Mouse (Mus musculus) layer of hippocampus, postnatal 36 days (tissue): ENCODE measurements around the gene Neu3. TPM values are rescaled to one million over a fixed set of nuclear protein-coding genes. Genes with fewer than 3 reads are reported as not detected.

ENCODE experiments used
- DNase-seq, 2 experiments: peaks; one replicate each; pipeline ENCODE4 v3.0.0; 2022
- total RNA-seq, 2 experiments: library from RNA; stranded (reverse); gene quantifications; 2 replicates each; pipeline ENCODE4 v1.2.3; 2021

Gene Neu3
- total RNA-seq, 2 experiments from 2014 or later = 2.4 to 2.7 TPM

GRCm38 (mm10) chr7:99790816-99791215, 37.4 kb downstream of the Neu3 start:
- DNase-seq = no peak

- DNase-seq = no peak
Measured at GRCm38 (mm10) chr7:99788563-99788962, 39.7 kb downstream of the Neu3 start.

- DNase-seq = no peak
Measured at GRCm38 (mm10) chr7:99787935-99788334, 40.3 kb downstream of the Neu3 start.

GRCm38 (mm10) chr7:99786774-99787173, 41.4 kb downstream of the Neu3 start:
- no peak for DNase-seq

GRCm38 (mm10) chr7:99785553-99785952, 42.7 kb downstream of the Neu3 start:
- DNase-seq = no peak

GRCm38 (mm10) chr7:99783421-99783820, 44.8 kb downstream of the Neu3 start:
- no peak for DNase-seq

- no peak for DNase-seq
Measured at GRCm38 (mm10) chr7:99781916-99782315, 46.3 kb downstream of the Neu3 start.

- DNase-seq = no peak
Measured at GRCm38 (mm10) chr7:99781385-99781784, 46.8 kb downstream of the Neu3 start.

- no peak for DNase-seq
Measured at GRCm38 (mm10) chr7:99763207-99763606, 65.0 kb downstream of the Neu3 start, which contains the start of gene Olfr521. Olfr521 (plus strand) TSS chr7:99763507.

Other genes starting within 250 kb of the Neu3 start
- gene Tpbgl, start 201.3 kb downstream of the Neu3 start, total RNA-seq = 1 to 10 TPM; 5.3 to 6.0 TPM
- gene Slco2b1, start 117.1 kb downstream of the Neu3 start, total RNA-seq = 10 to 100 TPM; 10.4 to 13.7 TPM
- gene Olfr520, start 98.1 kb downstream of the Neu3 start, total RNA-seq = under 1 TPM in 1 of 2 experiments, not detected in 1; 0.62 TPM
- not detected for gene Olfr521, start 64.9 kb downstream of the Neu3 start, total RNA-seq
- 1 to 10 TPM in 1 of 2 experiments, under 1 TPM in 1; 0.72 to 1.3 TPM for gene Xrra1, start 30.7 kb upstream of the Neu3 start, total RNA-seq
- 100 to 1,000 TPM; 103 to 106 TPM for gene Spcs2, start 35.0 kb upstream of the Neu3 start, total RNA-seq
- gene Rnf169, start 152.0 kb upstream of the Neu3 start, total RNA-seq = 10 to 100 TPM; 24.6 to 29.5 TPM
- under 1 TPM; 0.47 to 0.58 TPM for gene Chrdl2, start 177.8 kb upstream of the Neu3 start, total RNA-seq